Mouse (Mus musculus) urinary bladder, postnatal 25 days (tissue): ENCODE results near the gene Synpo2l.
A peak's percentile ranks its signal among the peaks of the same experiment; 100 is the strongest.
"Not testable (repeated sequence)": the region's sequence is repeated elsewhere in the genome, so short reads cannot be mapped to it uniquely, and the experiment has no call there.

Experiments used
- DNase-seq: peaks from one replicate; pipeline ENCODE4 v3.0.0; 2022; ENCODE audit warnings: low spot score

Synpo2l gene

GRCm38 (mm10) chr14:20668154-20668810, at the start of gene Synpo2l:
TSS of gene Synpo2l (minus strand) at chr14:20668354.
- DNase-seq = no peak

- no peak for DNase-seq
Observed at GRCm38 (mm10) chr14:20713832-20714231, 45.7 kb upstream of the Synpo2l start.

GRCm38 (mm10) chr14:20708239-20708638, 40.1 kb upstream of the Synpo2l start:
- no peak for DNase-seq

DNA sequence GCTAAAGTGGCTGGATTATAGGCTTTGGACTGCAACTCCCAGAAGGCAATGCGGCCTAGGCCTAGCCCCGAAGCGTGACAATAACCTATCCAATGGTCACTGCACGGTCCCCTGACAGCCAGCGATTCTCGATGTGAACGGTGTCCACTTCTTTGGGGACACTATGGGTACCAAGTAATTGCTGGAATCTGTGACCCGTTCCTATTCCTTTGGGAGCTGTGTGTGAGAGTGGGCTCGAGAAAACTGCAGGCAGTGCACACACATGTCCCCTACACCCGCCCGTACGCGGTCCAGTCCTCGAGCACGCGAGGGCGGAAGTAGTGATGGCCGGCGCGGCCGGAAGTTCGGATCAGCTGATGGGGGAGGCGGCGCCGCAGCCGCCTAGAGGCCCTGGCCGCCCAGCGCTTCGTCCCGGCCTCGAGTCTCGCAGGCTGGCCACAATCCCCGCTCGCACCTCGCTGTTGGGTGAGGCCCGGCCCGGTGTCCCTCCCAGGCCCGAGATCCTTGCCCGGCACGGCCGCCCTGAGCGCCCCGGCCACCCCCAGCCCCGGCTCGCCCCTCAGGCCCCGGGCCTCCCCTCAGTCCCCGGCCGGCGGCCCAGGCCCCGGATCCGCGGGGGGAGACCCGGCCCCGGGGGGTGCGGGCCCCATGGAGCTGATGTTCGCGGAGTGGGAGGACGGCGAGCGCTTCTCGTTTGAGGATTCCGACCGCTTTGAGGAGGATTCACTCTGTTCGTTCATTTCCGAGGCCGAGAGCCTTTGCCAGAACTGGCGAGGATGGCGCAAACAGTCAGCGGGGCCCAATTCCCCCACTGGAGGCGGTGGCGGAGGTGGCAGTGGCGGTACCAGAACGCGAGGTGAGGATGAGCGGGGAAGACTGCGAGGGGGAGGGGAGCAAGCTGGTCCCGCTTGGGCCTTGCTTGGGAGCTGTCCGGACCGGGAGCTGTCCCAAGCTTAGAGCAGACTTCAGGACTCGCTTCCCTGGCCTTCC, 39.3 kb upstream of the Synpo2l start, which contains the start of gene Zswim8:
Gene Zswim8, plus strand, starts transcription at position 352 of the 990 bp plus-strand sequence.
- peak; percentile 81 for DNase-seq

DNA sequence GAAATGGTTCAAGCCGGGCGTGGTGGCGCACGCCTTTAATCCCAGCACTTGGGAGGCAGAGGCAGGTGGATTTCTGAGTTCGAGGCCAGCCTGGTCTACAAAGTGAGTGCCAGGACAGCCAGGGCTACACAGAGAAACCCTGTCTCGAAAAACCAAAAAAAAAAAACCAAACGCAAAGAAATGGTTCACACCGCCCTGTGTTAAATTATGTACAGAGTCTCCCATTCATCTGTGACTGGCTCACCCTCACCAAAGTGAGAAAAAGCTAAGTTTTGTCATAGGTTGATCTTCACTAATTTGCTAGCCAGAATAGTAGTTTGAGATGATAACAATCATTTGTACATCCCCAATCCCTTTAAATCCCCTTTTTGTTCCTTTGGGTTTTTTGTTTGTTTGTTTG, 35.3 kb upstream of the Synpo2l start:
- not testable (repeated sequence) for DNase-seq

GRCm38 (mm10) chr14:20702741-20703381, 34.7 kb upstream of the Synpo2l start, which contains the start of gene Chchd1:
TSS of gene Chchd1 (plus strand) at chr14:20703006.
- peak; percentile 94 for DNase-seq

GRCm38 (mm10) chr14:20702096-20702740, 34.1 kb upstream of the Synpo2l start:
- no peak for DNase-seq

DNA sequence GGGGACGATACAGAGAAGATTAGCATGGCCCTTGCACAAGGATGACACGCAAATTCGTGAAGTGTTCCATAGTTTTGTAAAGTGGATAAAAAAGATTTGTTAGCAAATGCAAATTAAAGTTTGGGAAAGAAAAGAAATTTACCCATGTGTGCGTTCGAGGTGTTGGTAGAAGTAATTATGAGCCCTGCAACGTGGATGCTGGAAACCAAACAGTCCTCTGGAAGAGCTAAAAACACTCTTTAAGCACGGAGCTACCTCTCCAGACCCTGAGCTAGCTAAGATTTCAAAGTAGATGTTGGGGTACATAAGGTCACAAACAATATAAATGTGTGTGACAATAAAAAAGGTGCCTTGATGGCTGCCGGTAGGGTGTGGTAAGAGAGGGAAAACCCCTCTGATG, 33.4 kb upstream of the Synpo2l start:
- no peak for DNase-seq

- no peak for DNase-seq
Observed at GRCm38 (mm10) chr14:20700362-20700761, 32.2 kb upstream of the Synpo2l start.

GRCm38 (mm10) chr14:20698515-20698914, 30.4 kb upstream of the Synpo2l start:
- DNase-seq = no peak

- no peak for DNase-seq
Observed at GRCm38 (mm10) chr14:20696986-20697385, 28.8 kb upstream of the Synpo2l start.

DNA sequence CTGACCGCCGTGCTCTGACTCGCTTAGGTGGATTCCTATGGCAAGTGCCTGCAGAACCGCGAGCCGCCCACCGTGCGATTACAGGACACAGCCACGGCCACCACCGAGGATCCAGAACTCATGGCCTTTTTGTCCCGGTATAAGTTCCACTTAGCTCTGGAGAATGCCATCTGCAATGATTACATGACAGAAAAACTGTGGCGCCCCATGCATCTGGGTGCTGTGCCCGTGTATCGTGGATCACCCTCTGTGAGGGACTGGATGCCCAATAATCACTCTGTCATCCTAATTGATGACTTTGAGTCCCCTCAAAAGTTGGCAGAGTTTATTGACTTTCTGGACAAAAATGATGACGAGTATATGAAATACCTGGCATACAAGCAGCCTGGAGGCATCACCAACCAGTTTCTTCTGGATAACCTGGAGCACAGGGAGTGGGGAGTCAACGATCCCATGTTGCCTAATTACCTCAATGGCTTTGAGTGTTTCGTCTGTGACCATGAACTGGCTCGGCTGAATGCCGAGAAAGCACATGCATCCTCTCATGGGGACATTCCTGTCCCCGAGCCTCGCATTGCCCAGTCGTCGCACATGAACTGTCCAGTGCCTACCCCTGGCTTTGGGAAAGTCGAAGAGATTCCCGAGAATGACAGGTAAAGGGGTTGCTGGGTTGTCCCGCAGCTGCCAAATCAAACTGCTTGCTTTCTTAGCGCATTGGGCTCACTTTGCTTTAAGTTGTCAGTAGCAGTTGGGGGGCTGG, 27.8 kb upstream of the Synpo2l start:
- no peak for DNase-seq

GRCm38 (mm10) chr14:20694884-20695760, 27.0 kb upstream of the Synpo2l start, which contains the start of gene Fut11:
TSS of gene Fut11 (plus strand) at chr14:20694968.
- peak; percentile 82 for DNase-seq

- no peak for DNase-seq
Observed at GRCm38 (mm10) chr14:20694185-20694883, 26.2 kb upstream of the Synpo2l start.

DNA sequence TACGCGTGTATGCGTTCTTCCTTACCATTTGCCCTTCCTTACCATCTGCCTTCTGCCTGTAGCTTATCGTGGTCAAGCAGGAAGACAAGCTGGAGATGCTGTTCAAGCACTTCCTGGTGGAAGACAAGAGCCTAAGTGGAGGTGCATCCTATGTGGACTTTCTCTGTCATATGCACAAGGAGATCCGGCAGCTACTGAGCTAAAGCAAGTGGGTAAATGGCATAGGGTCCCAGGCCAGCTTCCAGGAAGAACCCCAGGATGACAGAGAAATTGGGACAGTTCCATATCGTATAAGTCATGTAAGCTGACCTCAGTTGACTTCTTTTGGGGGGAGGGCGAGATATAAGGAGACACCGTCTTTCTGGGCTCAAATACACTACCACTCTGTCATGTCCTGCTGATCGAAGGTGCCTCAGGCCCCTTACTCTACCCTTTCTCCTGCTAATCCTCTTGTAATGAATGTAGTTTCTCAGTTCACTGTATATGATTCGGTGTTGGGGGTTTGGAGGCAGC, 25.5 kb upstream of the Synpo2l start:
- DNase-seq = no peak

GRCm38 (mm10) chr14:20691772-20692171, 23.6 kb upstream of the Synpo2l start:
- no peak for DNase-seq

- no peak for DNase-seq
Observed at GRCm38 (mm10) chr14:20689009-20689408, 20.9 kb upstream of the Synpo2l start.

GRCm38 (mm10) chr14:20686576-20686975, 18.4 kb upstream of the Synpo2l start:
- no peak for DNase-seq

GRCm38 (mm10) chr14:20682498-20682897, 14.3 kb upstream of the Synpo2l start:
- no peak for DNase-seq
